Mouse (Mus musculus) thymus, adult 2 months (tissue): Measurements from ENCODE around the gene Saysd1. TPM values are rescaled to one million over a fixed set of nuclear protein-coding genes. Genes with fewer than 3 reads are reported as not detected.
"Not testable (repeated sequence)": the region's sequence is repeated elsewhere in the genome, so short reads cannot be mapped to it uniquely, and the experiment has no call there.

ENCODE experiments used
- DNase-seq: peaks from one replicate; pipeline ENCODE4 v3.0.0; 2021
- H3K27ac ChIP-seq: fragments of 200-500 bp; 2 replicates; pipeline ENCODE4 v1.5.1; 2012; ENCODE audit warnings: low read length, control low read depth; ENCODE audit not compliant: control insufficient read depth, insufficient read depth
- H3K27me3 ChIP-seq: fragments of 200-500 bp; 2 replicates; pipeline ENCODE4 v1.6.1; 2012; ENCODE audit warnings: mild to moderate bottlenecking, low read length, moderate library complexity, mixed read lengths; ENCODE audit not compliant: control insufficient read depth, insufficient read depth
- H3K36me3 ChIP-seq: fragments of 200-500 bp; 2 replicates; pipeline ENCODE4 v1.6.1; 2012; ENCODE audit warnings: mild to moderate bottlenecking, low read length, moderate library complexity; ENCODE audit not compliant: control insufficient read depth, insufficient read depth
- H3K4me1 ChIP-seq: fragments of 200-500 bp; replicated peaks from 2 replicates; pipeline ENCODE4 v1.6.1; 2012; ENCODE audit warnings: low read length; ENCODE audit not compliant: control insufficient read depth, insufficient read depth
- H3K4me3 ChIP-seq: fragments of 200-500 bp; 2 replicates; pipeline ENCODE4 v1.5.1; 2012; ENCODE audit warnings: mild to moderate bottlenecking, low read length, control low read depth, moderate library complexity; ENCODE audit not compliant: control insufficient read depth, insufficient read depth
- CTCF ChIP-seq: fragments of 200-500 bp; IDR thresholded peaks from 2 replicates; pipeline ENCODE4 v1.5.1; 2012; ENCODE audit warnings: mild to moderate bottlenecking, control low read depth, low read length, moderate library complexity, borderline replicate concordance; ENCODE audit not compliant: control insufficient read depth, poor library complexity, insufficient read depth; ENCODE audit errors: extremely low read depth
- POLR2A ChIP-seq: fragments of 200-500 bp; IDR thresholded peaks from 2 replicates; pipeline ENCODE4 v1.6.1; 2012; ENCODE audit warnings: mild to moderate bottlenecking, low read length, control low read depth, moderate library complexity; ENCODE audit not compliant: control insufficient read depth, poor library complexity, insufficient read depth; ENCODE audit errors: extremely low read depth
- WGBS: fragments of 180-500 bp; shearing (Covaris S2); methylation state at CpG from one replicate; pipeline ENCODE4 v1.1.7; 2018; 5-methylcytosine and 5-hydroxymethylcytosine counted together
- polyA plus RNA-seq: library from polyadenylated mRNA; depleted of rRNA; stranded (reverse); fragments of >200 nt; gene quantifications from 2 replicates; pipeline ENCODE4 v1.2.3, GENCODE M21; 2012; rRNA removed

Saysd1 gene
- polyA plus RNA-seq, 1 experiment, result 14.6 TPM

GRCm38 (mm10) chr14:20039795-20040194 is 98.5 kb downstream of the Saysd1 start:
- no peak overlapping the region for H3K4me3 ChIP-seq
- no peak for DNase-seq
- no peak for TF ChIP-seq CTCF
- no peak for TF ChIP-seq POLR2A
- peaks cover 18% of the 10 kb centered on the region for H3K4me1 ChIP-seq
- H3K27ac ChIP-seq, result no peak overlapping the region
- 98% methylated on average over 2 of the region's 2 CpGs for WGBS
- H3K27me3 ChIP-seq, result no peaks in the 10 kb centered on the region
- no peaks in the 10 kb centered on the region for H3K36me3 ChIP-seq

DNA sequence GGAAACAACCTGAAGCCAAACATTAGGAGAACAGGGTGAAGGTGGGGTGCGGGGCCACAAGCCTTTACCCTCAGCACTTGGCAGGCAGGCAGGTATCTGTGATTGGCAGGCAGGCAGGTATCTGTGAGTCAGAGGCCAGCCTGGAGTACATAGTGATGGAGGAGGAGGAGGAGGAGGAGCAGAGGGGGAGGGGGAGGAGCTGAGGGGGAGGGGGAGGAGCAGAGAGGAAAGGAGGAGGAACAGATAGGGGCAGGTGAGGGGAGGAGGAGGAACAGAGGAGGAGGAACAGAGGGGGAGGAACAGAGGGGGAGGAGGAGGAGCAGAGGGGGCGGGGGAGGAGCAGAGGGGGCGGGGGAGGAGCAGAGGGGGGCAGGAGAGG is 105.6 kb downstream of the Saysd1 start:
- Histone ChIP-seq H3K36me3 (no peaks in the 10 kb centered on the region), H3K27me3 (no peaks in the 10 kb centered on the region), H3K4me3 (no peak overlapping the region), H3K4me1 (peaks cover 16% of the 10 kb centered on the region), H3K27ac (no peak overlapping the region)
- TF ChIP-seq CTCF (no peak), POLR2A (no peak)
- WGBS, result 76% methylated on average over 3 of the region's 3 CpGs
- DNase-seq, result no peak

DNA sequence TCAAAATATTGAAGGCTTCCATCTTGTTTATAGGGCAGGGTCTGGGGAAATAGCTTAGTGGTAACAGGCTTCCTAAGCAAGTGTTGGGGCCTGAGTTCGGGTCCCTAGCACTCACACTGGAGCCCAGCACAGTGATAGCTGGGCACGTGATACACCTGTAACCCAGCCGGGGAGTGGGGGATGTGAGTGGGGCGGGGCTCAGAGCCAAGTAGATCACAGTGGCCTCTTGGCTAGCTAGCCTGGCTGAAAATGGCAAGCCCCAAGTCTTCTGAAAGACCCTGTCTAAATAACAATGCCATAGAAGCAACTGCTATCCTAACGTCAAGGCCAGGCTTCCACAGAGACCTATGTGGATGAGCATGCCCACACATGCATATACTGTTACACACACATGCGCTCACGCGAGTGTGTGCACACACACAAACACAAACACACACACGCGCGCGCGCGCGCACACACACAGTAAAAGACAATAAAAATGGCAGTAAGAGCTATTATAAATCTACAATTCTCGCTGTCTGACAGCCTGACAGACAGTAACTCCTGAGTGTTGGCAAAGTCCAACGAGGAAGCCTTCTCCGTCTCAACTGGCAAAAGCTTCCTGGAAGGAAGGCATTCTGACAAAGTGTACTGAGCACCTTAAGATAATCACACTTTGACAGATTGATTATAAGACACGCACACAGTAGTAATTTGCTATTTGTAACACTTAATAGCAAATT is 106.2 kb downstream of the Saysd1 start:
- no peak for TF ChIP-seq CTCF
- TF ChIP-seq POLR2A, result no peak
- H3K4me1 ChIP-seq, result peaks cover 16% of the 10 kb centered on the region
- WGBS, result 93% methylated on average over 19 of the region's 19 CpGs
- H3K27ac ChIP-seq, result no peak overlapping the region
- H3K36me3 ChIP-seq, result no peaks in the 10 kb centered on the region
- no peaks in the 10 kb centered on the region for H3K27me3 ChIP-seq
- H3K4me3 ChIP-seq, result no peak overlapping the region
- no peak for DNase-seq

GRCm38 (mm10) chr14:20029606-20030005 is 108.7 kb downstream of the Saysd1 start:
- 79% methylated on average over 3 of the region's 3 CpGs for WGBS
- H3K4me3 ChIP-seq, result no peak overlapping the region
- H3K27me3 ChIP-seq, result no peaks in the 10 kb centered on the region
- H3K4me1 ChIP-seq, result peaks cover 19% of the 10 kb centered on the region
- no peak for TF ChIP-seq POLR2A
- no peak for TF ChIP-seq CTCF
- no peak overlapping the region for H3K27ac ChIP-seq
- no peak for DNase-seq
- no peaks in the 10 kb centered on the region for H3K36me3 ChIP-seq

DNA sequence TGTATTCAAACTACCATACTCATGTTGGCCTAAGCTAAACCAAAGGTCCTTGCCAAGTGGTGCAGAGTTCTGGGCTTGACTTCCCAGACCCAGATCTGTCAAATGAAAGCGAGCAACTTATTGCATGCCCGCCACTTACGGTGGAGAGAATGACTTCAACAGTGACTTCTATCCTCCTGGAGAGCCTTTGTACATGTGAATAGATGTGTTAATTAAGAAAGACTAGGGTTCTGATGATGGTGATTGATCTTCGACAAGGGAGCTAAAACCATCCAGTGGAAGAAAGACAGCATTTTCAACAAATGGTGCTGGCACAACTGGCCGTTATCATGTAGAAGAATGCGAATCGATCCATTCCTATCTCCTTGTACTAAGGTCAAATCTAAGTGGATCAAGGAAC is 110.9 kb downstream of the Saysd1 start:
- DNase-seq, H3K27ac ChIP-seq, H3K36me3 ChIP-seq, H3K4me3 ChIP-seq, H3K27me3 ChIP-seq: not testable (repeated sequence)
- H3K4me1 ChIP-seq, result peaks cover 15% of the 10 kb centered on the region
- WGBS, result 96% methylated on average over 7 of the region's 7 CpGs

Other genes starting within 250 kb of the Saysd1 start
- gene Gng2, start 160.9 kb downstream of the Saysd1 start, polyA plus RNA-seq, result 12.3 and 14.0 TPM in 2 replicates
- 6.1 and 6.7 TPM in 2 replicates for gene Kcnk5, start 43.3 kb upstream of the Saysd1 start, polyA plus RNA-seq
- 0.40 and 0.43 TPM in 2 replicates for gene Kcnk16, start 130.7 kb upstream of the Saysd1 start, polyA plus RNA-seq
- 14.8 and 20.7 TPM in 2 replicates for gene Nudt13, start 156.2 kb upstream of the Saysd1 start, polyA plus RNA-seq
- 24.5 and 29.9 TPM in 2 replicates for gene Ecd, start 209.6 kb upstream of the Saysd1 start, polyA plus RNA-seq
- 28.4 and 34.5 TPM in 2 replicates for gene Fam149b, start 209.6 kb upstream of the Saysd1 start, polyA plus RNA-seq